Mouse (Mus musculus) forebrain, embryonic 14.5 days (tissue): ENCODE measurements around the gene Gm21985. TPM values are rescaled to one million over a fixed set of nuclear protein-coding genes. Genes with fewer than 3 reads are reported as not detected.

Experiments used
- ATAC-seq: fragments of 200-750 bp; cut with Nextera tagmentation; 2 replicates; pipeline ENCODE4 v1.8.0; 2017; ENCODE audit warnings: mild to moderate bottlenecking, moderate library complexity
- DNase-seq: peaks from one replicate; pipeline ENCODE4 v3.0.0-alpha.2; 2015; ENCODE audit warnings: low spot score
- H3K27ac ChIP-seq: fragments of 300-500 bp; sonication (generic); 2 replicates; pipeline ENCODE4 v1.5.1; 2014; ENCODE audit warnings: low read depth, mild to moderate bottlenecking, control low read depth, low read length, moderate library complexity
- H3K27me3 ChIP-seq: fragments of 300-500 bp; sonication (generic); replicated peaks from 2 replicates; pipeline ENCODE4 v1.6.1; 2014; ENCODE audit warnings: low read length, control low read depth, mixed read lengths; ENCODE audit not compliant: control insufficient read depth, insufficient read depth
- H3K36me3 ChIP-seq: fragments of 300-500 bp; sonication (generic); 2 replicates; pipeline ENCODE4 v1.6.1; 2014; ENCODE audit warnings: low read length, control low read depth; ENCODE audit not compliant: control insufficient read depth, insufficient read depth
- H3K4me1 ChIP-seq: fragments of 300-500 bp; sonication (generic); 2 replicates; pipeline ENCODE4 v1.6.1; 2014; ENCODE audit warnings: antibody characterized with exemption, low read length, control low read depth; ENCODE audit not compliant: control insufficient read depth, insufficient read depth
- H3K4me2 ChIP-seq: fragments of 300-500 bp; sonication (generic); 2 replicates; pipeline ENCODE4 v1.6.1; 2014; ENCODE audit warnings: mild to moderate bottlenecking, control low read depth, low read length
- H3K4me3 ChIP-seq: fragments of 300-500 bp; sonication (generic); 2 replicates; pipeline ENCODE4 v1.5.1; 2014; ENCODE audit warnings: low read depth, low read length, control low read depth
- H3K9ac ChIP-seq: fragments of 300-500 bp; sonication (generic); 2 replicates; pipeline ENCODE4 v1.6.1; 2014; ENCODE audit warnings: mild to moderate bottlenecking, low read length, control low read depth, moderate library complexity
- H3K9me3 ChIP-seq: fragments of 300-500 bp; sonication (generic); replicated peaks from 2 replicates; pipeline ENCODE4 v1.6.1; 2016; ENCODE audit warnings: low read length, control low read depth, mixed read lengths; ENCODE audit not compliant: control insufficient read depth
- WGBS: fragments of 180-500 bp; shearing (Covaris S2); extraction: QIAGEN DNeasy Blood & Tissue Kit; methylation state at CpG from one replicate; pipeline ENCODE4 v1.1.7; 2014; 5-methylcytosine and 5-hydroxymethylcytosine counted together
- polyA plus RNA-seq: library from polyadenylated mRNA; unstranded; fragments of >200 nt; fragmentation: Nextera tagmentation; extraction: Ambion mirVana; gene quantifications from 2 replicates; pipeline ENCODE4 v1.2.1, GENCODE M21; 2014

Gene Gm21985
- polyA plus RNA-seq, 1 experiment from 2014 or later: not detected

DNA sequence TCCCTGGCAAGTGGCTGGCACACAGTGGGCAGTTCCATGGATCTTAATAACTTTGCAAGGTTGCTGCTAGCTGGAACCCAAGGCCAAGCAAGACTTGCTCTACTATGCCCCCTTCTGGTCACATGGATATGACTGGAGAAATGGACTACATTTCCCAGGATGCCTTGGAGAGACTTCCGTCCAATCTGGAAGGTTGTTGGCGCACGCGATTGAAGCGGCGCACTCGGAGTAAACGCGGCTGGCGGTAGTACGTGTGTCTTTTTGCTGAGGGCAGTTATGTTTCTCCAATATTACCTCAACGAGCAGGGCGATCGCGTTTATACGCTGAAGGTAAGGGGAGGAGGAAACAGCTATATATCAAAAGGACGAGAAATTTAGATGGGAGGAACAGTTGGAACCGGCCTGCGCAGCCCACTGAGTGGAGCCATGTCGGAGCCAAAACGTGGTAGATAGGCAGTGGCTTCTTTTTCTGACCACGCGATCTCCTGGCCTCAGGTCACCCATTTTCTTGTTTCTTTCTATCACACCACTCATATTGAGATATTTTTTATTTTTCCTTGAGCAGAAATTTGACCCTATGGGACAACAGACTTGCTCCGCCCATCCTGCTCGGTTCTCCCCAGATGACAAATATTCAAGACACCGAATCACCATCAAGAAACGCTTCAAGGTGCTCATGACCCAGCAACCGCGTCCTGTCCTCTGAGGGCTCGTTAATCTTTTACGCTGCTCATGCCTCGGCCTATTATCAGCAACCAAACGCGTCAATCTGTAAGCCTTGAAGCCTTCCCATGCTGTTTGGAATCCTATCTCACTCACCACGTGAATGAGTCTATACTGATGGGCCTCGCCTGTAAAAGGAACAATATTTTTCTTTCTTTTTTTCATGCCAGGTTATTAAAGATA, 4.1 kb upstream of the Gm21985 start, which contains the start of gene Nop10:
Nop10 (plus strand) TSS at position 179 of the 906 bp plus-strand sequence.
- DNase-seq (peak; percentile 97), ATAC-seq (peak; percentile 68)
- no peaks in the 10 kb centered on the region for H3K36me3 ChIP-seq
- H3K27ac ChIP-seq: peak within 1 kb of the TSS; percentile 53; the same call in 1 of the 2 replicates
- no peaks in the 10 kb centered on the region for H3K9me3 ChIP-seq
- peak within 1 kb of the TSS; percentile 68 for H3K9ac ChIP-seq
- no peaks in the 10 kb centered on the region for H3K27me3 ChIP-seq
- H3K4me3 ChIP-seq: peak within 1 kb of the TSS; percentile 62
- H3K4me1 ChIP-seq: peaks cover 18% of the 10 kb centered on the region
- peak within 1 kb of the TSS; percentile 66 for H3K4me2 ChIP-seq
- WGBS: under 1% methylated on average over 36 of the region's 36 CpGs

DNA sequence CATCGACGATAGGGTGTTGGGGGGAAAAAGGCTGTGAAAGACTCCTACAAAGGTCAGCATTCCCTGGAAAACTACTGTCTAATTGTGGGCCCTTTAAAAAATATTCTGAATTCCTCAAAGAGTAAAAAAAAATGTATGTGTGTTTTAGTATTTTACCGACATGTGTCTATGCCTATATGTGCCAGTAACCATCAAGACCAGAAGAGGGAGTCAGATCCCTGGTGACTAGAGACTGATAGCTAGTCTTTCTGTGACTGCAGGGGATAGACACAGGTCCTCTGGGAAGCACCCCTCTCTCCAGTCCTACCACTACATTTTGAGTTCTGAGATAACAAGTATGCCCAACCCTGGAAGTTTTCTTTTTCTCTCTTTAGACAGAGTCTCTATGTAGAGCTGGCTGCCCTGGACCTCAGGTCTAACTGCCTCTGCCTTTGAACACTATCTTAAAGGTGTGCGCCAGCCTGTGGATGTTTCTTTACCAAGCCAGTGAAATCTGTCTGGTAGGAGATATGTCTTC, 3.3 kb upstream of the Gm21985 start:
- Histone ChIP-seq H3K4me3 (peak overlapping the region; percentile 62), H3K4me2 (peak overlapping the region; percentile 66), H3K4me1 (peaks cover 26% of the 10 kb centered on the region), H3K36me3 (no peaks in the 10 kb centered on the region), H3K9ac (peak overlapping the region; percentile 68; the same call in 1 of the 2 replicates), H3K27me3 (no peaks in the 10 kb centered on the region), H3K27ac (no peak overlapping the region), H3K9me3 (no peaks in the 10 kb centered on the region)
- ATAC-seq (no peak), DNase-seq (no peak)
- WGBS: 35% methylated on average over 4 of the region's 4 CpGs

DNA sequence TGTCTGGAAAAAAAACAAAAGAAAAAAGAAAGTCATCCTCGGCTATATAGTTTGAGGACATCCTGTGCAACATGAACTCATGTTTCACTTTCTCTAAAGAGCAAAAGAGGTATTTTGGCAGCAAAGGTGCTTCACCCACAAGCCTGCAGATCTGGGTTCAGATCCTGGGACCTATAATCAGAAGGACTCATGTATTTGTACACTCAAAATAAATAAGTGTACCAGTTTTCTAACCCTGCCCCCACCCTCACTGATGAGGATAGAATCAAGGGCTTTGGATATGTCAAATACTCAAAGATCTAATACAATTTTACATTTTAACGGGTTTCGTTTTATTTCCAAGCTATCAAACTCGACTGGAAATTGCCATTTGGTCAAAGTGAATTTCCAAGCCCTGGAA, 1.8 kb upstream of the Gm21985 start:
- Histone ChIP-seq H3K4me1 (peaks cover 30% of the 10 kb centered on the region), H3K4me2 (no peak overlapping the region), H3K36me3 (no peaks in the 10 kb centered on the region), H3K27me3 (no peaks in the 10 kb centered on the region), H3K9ac (no peak overlapping the region), H3K4me3 (no peak overlapping the region), H3K27ac (no peak overlapping the region), H3K9me3 (no peaks in the 10 kb centered on the region)
- ATAC-seq (no peak), DNase-seq (no peak)
- WGBS: 80% methylated on average over 4 of the region's 4 CpGs

DNA sequence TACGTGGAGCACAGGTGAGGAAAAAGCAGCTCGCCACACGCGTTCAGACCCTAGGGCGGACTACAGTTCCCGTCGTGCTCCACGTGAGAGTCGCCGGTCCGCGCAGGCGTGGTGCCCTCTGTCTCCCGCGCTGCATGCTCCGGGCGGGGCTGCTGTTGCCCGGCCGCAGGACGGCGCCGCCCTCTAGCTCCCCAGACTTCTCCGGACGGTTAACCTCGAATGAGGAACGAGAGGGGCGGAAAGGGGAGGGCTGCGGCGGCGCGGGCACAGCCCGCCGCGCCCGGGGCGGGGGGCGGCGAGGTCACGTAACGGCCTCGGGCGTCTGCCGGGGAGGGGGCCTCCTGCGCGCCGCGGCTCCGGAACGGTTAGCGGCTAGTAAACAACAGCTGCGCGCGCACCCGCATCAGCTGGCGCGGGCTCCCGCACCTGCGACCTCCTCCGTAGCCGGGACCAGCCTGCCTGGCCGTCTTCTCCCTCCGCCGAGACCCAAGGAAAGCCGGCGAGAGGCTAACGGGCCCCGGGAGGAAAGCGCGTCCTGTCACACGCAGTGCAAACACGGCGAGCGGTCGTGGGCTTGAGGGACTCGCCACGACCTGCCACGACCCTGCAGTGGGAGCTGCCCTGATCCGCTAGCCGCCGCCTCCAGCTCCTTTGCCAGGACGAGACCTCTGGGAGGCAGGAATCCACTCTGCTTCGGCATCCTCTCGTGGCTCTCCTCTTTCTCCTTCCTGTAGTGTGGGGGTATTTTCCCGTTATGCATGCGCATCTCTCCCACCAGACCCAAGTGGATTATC, 469 bp upstream of the Gm21985 start, which contains the start of gene Slc12a6:
Slc12a6 (plus strand) TSS at position 378 of the 794 bp plus-strand sequence.
- Histone ChIP-seq H3K36me3 (no peaks in the 10 kb centered on the region), H3K9ac (peak within 1 kb of the TSS; percentile 86), H3K27me3 (no peaks in the 10 kb centered on the region), H3K27ac (peak within 1 kb of the TSS; percentile 93), H3K4me1 (peaks cover 33% of the 10 kb centered on the region), H3K9me3 (no peaks in the 10 kb centered on the region), H3K4me3 (peak within 1 kb of the TSS; percentile 82), H3K4me2 (peak within 1 kb of the TSS; percentile 95)
- DNase-seq: peak; percentile 93
- peak; percentile 95 for ATAC-seq
- under 1% methylated on average over 71 of the region's 85 CpGs for WGBS

DNA sequence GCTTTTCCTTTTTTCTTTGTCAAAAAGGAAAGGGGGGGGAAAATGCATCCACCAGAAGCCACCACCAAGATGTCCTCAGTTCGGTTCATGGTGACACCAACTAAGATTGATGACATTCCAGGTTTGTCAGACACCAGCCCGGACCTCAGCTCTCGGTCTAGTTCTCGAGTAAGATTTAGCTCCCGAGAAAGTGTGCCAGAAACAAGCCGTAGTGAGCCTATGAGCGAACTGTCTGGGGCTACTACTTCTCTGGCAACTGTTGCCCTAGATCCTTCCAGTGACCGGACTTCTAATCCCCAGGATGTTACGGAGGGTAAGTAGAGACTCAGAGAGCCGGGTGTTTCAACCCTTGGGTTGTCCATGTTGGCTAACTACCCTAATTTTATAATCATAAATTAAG, 666 bp downstream of the Gm21985 start:
- peak overlapping the region; percentile 95 for H3K4me2 ChIP-seq

DNA sequence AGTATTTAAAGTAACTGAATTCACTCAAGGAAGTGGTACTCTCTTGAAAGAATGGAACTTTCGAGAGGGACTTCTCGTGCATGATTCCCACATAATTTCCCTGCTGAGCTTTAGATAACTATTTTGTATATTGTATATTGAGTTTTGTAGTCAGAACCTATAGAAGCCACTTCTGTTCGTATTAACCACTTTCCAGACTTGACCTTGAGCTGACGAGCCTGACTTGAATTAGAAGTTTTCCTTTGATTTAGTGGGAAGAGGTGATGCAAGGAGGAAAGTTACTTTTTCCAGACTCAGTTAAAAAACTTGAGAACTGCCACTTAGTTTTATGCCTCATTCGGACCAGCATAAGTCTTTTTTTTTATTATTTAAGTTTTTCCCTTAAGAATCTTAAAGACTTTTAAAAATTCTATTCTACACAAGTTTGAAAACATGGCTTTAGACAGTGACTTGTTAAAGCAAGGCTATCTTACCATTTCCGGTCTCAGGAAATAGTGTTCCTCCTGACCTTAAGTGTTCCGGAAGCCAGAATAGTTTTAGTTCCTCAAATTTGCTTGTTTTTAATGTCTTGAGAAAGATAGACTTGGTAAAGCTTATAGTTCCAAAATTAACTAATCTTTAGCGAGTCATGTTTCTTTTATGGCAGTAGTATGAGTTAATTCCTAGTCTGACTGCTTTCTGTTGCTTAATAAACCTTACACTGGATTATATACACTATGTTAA, 1.6 kb downstream of the Gm21985 start:
- ATAC-seq: no peak
- Histone ChIP-seq H3K4me3 (peak overlapping the region; percentile 82), H3K4me1 (peaks cover 31% of the 10 kb centered on the region)

More for the DNA sequence above, 666 bp downstream of the Gm21985 start:
- H3K27me3 ChIP-seq: no peaks in the 10 kb centered on the region
- DNase-seq (peak; percentile 15), ATAC-seq (no peak)
- H3K27ac ChIP-seq: no peak overlapping the region
- H3K36me3 ChIP-seq: no peaks in the 10 kb centered on the region
- no peaks in the 10 kb centered on the region for H3K9me3 ChIP-seq
- H3K4me3 ChIP-seq: peak overlapping the region; percentile 82
- H3K9ac ChIP-seq: peak overlapping the region; percentile 86
- WGBS: 53% methylated on average over 10 of the region's 10 CpGs
- H3K4me1 ChIP-seq: peaks cover 33% of the 10 kb centered on the region

DNA sequence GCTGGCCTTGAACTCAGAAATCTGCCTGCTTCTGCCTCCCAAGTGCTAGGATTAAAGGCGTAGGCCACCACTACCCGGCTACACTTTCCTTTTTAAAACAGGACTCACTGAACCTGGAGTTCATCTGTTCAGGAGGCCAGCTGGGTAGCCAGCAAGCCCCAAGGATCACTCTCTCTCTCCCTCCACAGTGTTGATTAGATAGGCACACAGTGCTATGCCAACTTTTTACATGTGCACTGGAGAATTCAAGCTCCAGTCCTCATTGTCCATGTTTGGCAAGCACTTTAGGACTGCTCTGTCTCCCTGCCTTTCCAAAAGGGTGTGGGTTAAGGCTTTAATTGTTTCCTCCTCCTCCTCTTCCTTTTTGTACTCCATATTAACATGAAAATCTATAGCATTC, 3.9 kb downstream of the Gm21985 start:
- H3K36me3 ChIP-seq: no peaks in the 10 kb centered on the region
- no peak overlapping the region for H3K9ac ChIP-seq
- no peak overlapping the region for H3K4me3 ChIP-seq
- no peak overlapping the region for H3K4me2 ChIP-seq
- WGBS: 96% methylated on average over 2 of the region's 2 CpGs
- H3K27ac ChIP-seq: no peak overlapping the region
- no peak for ATAC-seq
- no peak for DNase-seq
- peaks cover 23% of the 10 kb centered on the region for H3K4me1 ChIP-seq
- no peaks in the 10 kb centered on the region for H3K9me3 ChIP-seq
- no peaks in the 10 kb centered on the region for H3K27me3 ChIP-seq

More for the DNA sequence above, 1.6 kb downstream of the Gm21985 start:
- Histone ChIP-seq H3K27me3 (no peaks in the 10 kb centered on the region), H3K27ac (no peak overlapping the region), H3K9me3 (no peaks in the 10 kb centered on the region), H3K9ac (no peak overlapping the region), H3K36me3 (no peaks in the 10 kb centered on the region), H3K4me2 (peak overlapping the region; percentile 95)
- WGBS: 80% methylated on average over 8 of the region's 8 CpGs
- no peak for DNase-seq

DNA sequence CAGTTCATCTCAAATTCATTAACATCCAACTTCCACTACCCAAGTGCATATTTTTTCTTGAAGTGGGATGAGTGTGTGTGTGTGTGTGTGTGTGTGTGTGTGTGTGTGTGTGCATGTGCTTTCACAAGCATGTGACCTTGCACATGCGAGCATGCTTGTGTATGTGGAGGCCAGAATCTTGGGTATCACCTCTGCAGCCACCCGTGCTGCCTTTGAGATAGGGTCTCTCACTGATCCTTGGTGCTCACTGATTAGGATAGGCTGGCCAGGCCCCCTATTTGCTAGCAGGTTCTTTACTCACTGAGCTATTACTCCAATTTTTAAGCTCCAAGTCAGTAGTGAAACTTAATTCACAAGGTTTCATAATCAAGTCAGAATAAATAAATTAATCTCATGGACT, 6.8 kb downstream of the Gm21985 start:
- ATAC-seq (no peak), DNase-seq (no peak)
- Histone ChIP-seq H3K36me3 (no peaks in the 10 kb centered on the region), H3K9me3 (no peaks in the 10 kb centered on the region), H3K9ac (no peak overlapping the region), H3K27ac (no peak overlapping the region), H3K4me2 (no peak overlapping the region), H3K4me1 (peaks cover 6% of the 10 kb centered on the region), H3K27me3 (no peaks in the 10 kb centered on the region), H3K4me3 (no peak overlapping the region)
- WGBS: 87% methylated on average over 2 of the region's 2 CpGs
